Mouse (Mus musculus) hindbrain, postnatal 0 days (tissue): ENCODE measurements at regions not wholly inside any gene's neighbourhood (a gene's known extent, or its start where the extent isn't known, plus 50 kb on each side); places are given as distances from the start of the nearest gene placed in this dataset.

Source experiments
- ATAC-seq: fragments of 200-750 bp; cut with Nextera tagmentation; 2 replicates; pipeline ENCODE4 v1.8.0; 2017; ENCODE audit warnings: mild to moderate bottlenecking, moderate TSS enrichment, moderate library complexity
- DNase-seq: peaks from one replicate; pipeline ENCODE4 v3.0.0-alpha.2; 2015; ENCODE audit warnings: low spot score
- H3K27ac ChIP-seq: fragments of 300-500 bp; sonication (generic); 2 replicates; pipeline ENCODE4 v1.5.1; 2014; ENCODE audit warnings: mild to moderate bottlenecking
- H3K27me3 ChIP-seq: fragments of 300-500 bp; sonication (generic); 2 replicates; pipeline ENCODE4 v1.6.1; 2014; ENCODE audit warnings: low read length, mixed read lengths; ENCODE audit not compliant: insufficient read depth
- H3K36me3 ChIP-seq: fragments of 300-500 bp; sonication (generic); 2 replicates; pipeline ENCODE4 v1.6.1; 2014; ENCODE audit warnings: low read length, mixed read lengths; ENCODE audit not compliant: insufficient read depth
- H3K4me1 ChIP-seq: fragments of 300-500 bp; sonication (generic); 2 replicates; pipeline ENCODE4 v1.6.1; 2014; ENCODE audit warnings: antibody characterized with exemption, low read length, mixed read lengths; ENCODE audit not compliant: insufficient read depth
- H3K4me2 ChIP-seq: fragments of 300-500 bp; sonication (generic); 2 replicates; pipeline ENCODE4 v1.6.1; 2014; ENCODE audit warnings: low read depth, mild to moderate bottlenecking, low read length, moderate library complexity, mixed read lengths
- H3K4me3 ChIP-seq: fragments of 300-500 bp; sonication (generic); 2 replicates; pipeline ENCODE4 v1.5.1; 2014; ENCODE audit warnings: low read length
- H3K9ac ChIP-seq: fragments of 300-500 bp; sonication (generic); replicated peaks from 2 replicates; pipeline ENCODE4 v1.6.1; 2014; ENCODE audit warnings: mild to moderate bottlenecking, low read length, moderate library complexity, mixed read lengths
- H3K9me3 ChIP-seq: fragments of 300-500 bp; sonication (generic); 2 replicates; pipeline ENCODE4 v1.6.1; 2016; ENCODE audit warnings: low read length, mixed read lengths
- CTCF ChIP-seq: IDR thresholded peaks from 2 replicates; pipeline ENCODE4 v1.5.1; 2016; ENCODE audit warnings: antibody characterized with exemption, control low read depth, low read depth
- WGBS: fragments of 180-500 bp; shearing (Covaris S2); extraction: QIAGEN DNeasy Blood & Tissue Kit; methylation state at CpG from one replicate; pipeline ENCODE4 v1.1.7; 2014; 5-methylcytosine and 5-hydroxymethylcytosine counted together

- H3K4me1 ChIP-seq, result no peaks in the 10 kb centered on the region
- TF ChIP-seq CTCF, result no peak
- no peak overlapping the region for H3K27ac ChIP-seq
- ATAC-seq (peak; percentile 83), DNase-seq (peak; percentile 60)
- no peak overlapping the region for H3K4me3 ChIP-seq
- no peaks in the 10 kb centered on the region for H3K36me3 ChIP-seq
- H3K4me2 ChIP-seq, result no peak overlapping the region
- H3K9ac ChIP-seq, result no peak overlapping the region
- H3K27me3 ChIP-seq, result no peaks in the 10 kb centered on the region
- WGBS, result 55% methylated on average over 17 of the region's 17 CpGs
- H3K9me3 ChIP-seq, result no peaks in the 10 kb centered on the region
These were observed 53.4 kb upstream of the Fmnl2 start for GRCm38 (mm10) chr2:52804106-52804825.

- no peak for TF ChIP-seq CTCF
- Histone ChIP-seq H3K27me3 (no peaks in the 10 kb centered on the region), H3K4me2 (no peak overlapping the region), H3K27ac (no peak overlapping the region), H3K9me3 (no peaks in the 10 kb centered on the region), H3K4me3 (no peak overlapping the region), H3K36me3 (no peaks in the 10 kb centered on the region), H3K4me1 (no peaks in the 10 kb centered on the region), H3K9ac (no peak overlapping the region)
- 55% methylated on average over 1 of the region's 1 CpGs for WGBS
- no peak for DNase-seq
- no peak for ATAC-seq
These were observed 52.9 kb upstream of the Fmnl2 start for GRCm38 (mm10) chr2:52804826-52805149.

GRCm38 (mm10) chr2:52807826-52808225 lies 49.8 kb upstream of the Fmnl2 start:
- no peak overlapping the region for H3K27ac ChIP-seq
- H3K4me1 ChIP-seq, result no peaks in the 10 kb centered on the region
- no peak overlapping the region for H3K4me2 ChIP-seq
- TF ChIP-seq CTCF, result no peak
- H3K9me3 ChIP-seq, result no peaks in the 10 kb centered on the region
- ATAC-seq, result no peak
- H3K27me3 ChIP-seq, result no peaks in the 10 kb centered on the region
- 56% methylated on average over 2 of the region's 2 CpGs for WGBS
- no peaks in the 10 kb centered on the region for H3K36me3 ChIP-seq
- no peak overlapping the region for H3K4me3 ChIP-seq
- no peak overlapping the region for H3K9ac ChIP-seq
- DNase-seq, result no peak
